Mouse (Mus musculus): Measurements from ENCODE around the gene Tmed4. TPM values are rescaled to one million over a fixed set of nuclear protein-coding genes. Genes with fewer than 3 reads are reported as not detected.
"Not testable (repeated sequence)": the region's sequence is repeated elsewhere in the genome, so short reads cannot be mapped to it uniquely, and the experiment has no call there.

The Tmed4 gene
- polyA plus RNA-seq, 1 experiment from 2014 or later: 165 TPM

DNA sequence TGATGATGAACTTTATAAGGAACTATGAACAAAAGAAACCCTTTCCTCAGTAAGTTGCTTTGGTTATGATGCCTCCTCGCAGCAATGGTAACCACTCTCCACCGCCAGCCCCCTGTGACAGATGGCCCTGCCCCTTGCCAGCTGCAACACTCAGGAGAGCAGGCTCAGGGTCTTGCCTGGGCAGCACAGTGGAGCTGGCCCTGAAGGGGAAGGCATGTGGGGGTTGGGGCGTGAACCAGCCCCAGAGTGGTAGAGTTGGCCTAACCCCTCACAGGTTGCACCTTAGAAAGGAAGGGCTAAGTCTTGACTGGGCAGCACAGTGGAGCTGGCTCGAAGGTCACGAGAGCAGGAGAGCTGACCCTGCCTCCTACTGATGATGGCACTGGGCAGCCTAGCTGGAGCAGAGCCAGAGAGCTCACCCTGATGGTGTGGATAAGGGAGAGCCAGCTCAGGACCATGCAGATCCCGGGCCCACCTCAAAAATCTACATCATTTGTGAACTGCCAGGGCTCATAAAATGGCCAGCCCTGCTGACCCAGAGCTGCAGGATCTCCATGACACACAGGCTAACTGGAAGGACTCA, 18.1 kb downstream of the Tmed4 start:
- Histone ChIP-seq H3K27me3 (replicated peaks; ENCODE audit: control insufficient read depth, insufficient read depth, low read length) (no peaks in the 10 kb centered on the region), H3K4me1 (ENCODE audit: control insufficient read depth, insufficient read depth, low read length) (peaks cover 20% of the 10 kb centered on the region), H3K4me2 (ENCODE audit: low read depth, low read length) (no peak overlapping the region), H3K9me3 (ENCODE audit: control insufficient read depth, low read length) (no peaks in the 10 kb centered on the region), H3K36me3 (ENCODE audit: control insufficient read depth, insufficient read depth, low read length) (peaks cover 14% of the 10 kb centered on the region), H3K27ac (ENCODE audit: low read length) (no peak overlapping the region), H3K9ac (ENCODE audit: low read depth, low read length) (no peak overlapping the region), H3K4me3 (ENCODE audit: low read length) (no peak overlapping the region)
- no peak for ATAC-seq
- WGBS: 60% methylated on average over 6 of the region's 6 CpGs

DNA sequence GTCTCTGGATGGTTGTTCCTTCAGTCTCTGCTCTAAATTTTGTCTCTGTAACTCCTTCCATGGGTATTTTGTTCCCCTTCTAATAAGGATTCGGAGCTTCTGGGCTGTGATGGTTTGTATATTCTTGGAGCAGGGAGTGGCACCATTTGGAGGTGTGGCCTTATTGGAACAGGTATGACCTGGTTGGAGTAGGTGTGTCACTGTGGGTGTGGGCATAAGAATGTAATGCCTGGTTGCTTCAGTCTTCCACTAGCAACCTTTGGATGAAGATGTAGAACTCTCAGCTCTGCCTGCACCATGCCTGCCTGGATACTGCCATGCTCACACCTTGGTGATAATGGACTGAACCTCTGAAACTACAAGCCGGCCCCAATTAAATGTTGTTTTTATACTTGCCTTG, 20.1 kb downstream of the Tmed4 start:
- peaks cover 20% of the 10 kb centered on the region for H3K4me1 ChIP-seq (ENCODE audit: control insufficient read depth, insufficient read depth, low read length)
- H3K36me3 ChIP-seq (ENCODE audit: control insufficient read depth, insufficient read depth, low read length); H3K27me3 ChIP-seq (replicated peaks; ENCODE audit: control insufficient read depth, insufficient read depth, low read length); H3K4me3 ChIP-seq (ENCODE audit: low read length); H3K9ac ChIP-seq (ENCODE audit: low read depth, low read length); H3K4me2 ChIP-seq (ENCODE audit: low read depth, low read length); H3K9me3 ChIP-seq (ENCODE audit: control insufficient read depth, low read length); ATAC-seq; H3K27ac ChIP-seq (ENCODE audit: low read length): not testable (repeated sequence)
- WGBS: 80% methylated on average over 2 of the region's 2 CpGs

DNA sequence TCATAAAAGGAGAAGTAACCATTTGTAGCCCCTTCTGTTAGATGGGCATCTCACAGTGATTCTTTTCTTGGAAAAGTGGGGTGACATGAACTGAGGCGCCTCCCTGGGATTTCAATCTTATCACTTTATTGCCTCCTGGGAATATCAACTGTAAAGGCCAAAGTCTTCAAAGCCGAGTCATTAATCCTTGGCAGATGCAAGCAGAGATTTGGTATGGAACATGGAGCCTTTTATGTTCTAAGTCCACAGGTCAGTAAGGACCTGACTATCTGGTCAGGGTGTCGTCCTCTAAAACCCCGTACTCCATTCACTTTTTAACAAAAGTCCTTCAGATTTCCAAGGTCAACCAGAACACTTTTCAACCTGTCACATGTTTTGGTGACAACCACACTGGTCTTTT, 21.8 kb downstream of the Tmed4 start:
- H3K36me3 ChIP-seq (ENCODE audit: control insufficient read depth, insufficient read depth, low read length): no peaks in the 10 kb centered on the region
- ATAC-seq: peak; percentile 60
- peaks cover 20% of the 10 kb centered on the region for H3K4me1 ChIP-seq (ENCODE audit: control insufficient read depth, insufficient read depth, low read length)
- no peak overlapping the region for H3K4me2 ChIP-seq (ENCODE audit: low read depth, low read length)
- H3K27me3 ChIP-seq (replicated peaks; ENCODE audit: control insufficient read depth, insufficient read depth, low read length): no peaks in the 10 kb centered on the region
- H3K4me3 ChIP-seq (ENCODE audit: low read length): no peak overlapping the region
- 69% methylated on average over 4 of the region's 4 CpGs for WGBS
- H3K27ac ChIP-seq (ENCODE audit: low read length): peak overlapping the region; percentile 39; the same call in 1 of the 2 replicates
- no peaks in the 10 kb centered on the region for H3K9me3 ChIP-seq (ENCODE audit: control insufficient read depth, low read length)
- no peak overlapping the region for H3K9ac ChIP-seq (ENCODE audit: low read depth, low read length)

DNA sequence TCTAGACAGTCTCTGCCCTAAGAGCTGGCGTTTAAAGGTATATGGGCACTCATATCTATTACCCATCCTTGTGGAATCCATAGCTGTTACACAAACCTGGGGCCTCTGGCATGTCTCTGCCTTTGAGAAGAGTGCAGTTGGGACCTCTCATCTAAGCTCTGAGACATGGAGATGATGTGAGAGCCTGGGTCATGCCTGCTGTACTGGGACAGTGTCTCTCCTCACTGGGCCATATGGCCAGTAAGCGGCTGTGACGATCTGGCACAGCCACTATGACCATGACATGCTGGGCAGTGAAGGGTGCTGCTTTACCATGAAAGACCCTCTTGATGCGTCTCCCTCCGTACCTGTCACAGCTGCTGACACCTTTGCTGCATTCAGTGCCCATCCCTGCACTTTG, 22.4 kb downstream of the Tmed4 start:
- peak; percentile 28 for ATAC-seq
- Histone ChIP-seq H3K4me3 (ENCODE audit: low read length) (no peak overlapping the region), H3K27me3 (replicated peaks; ENCODE audit: control insufficient read depth, insufficient read depth, low read length) (no peaks in the 10 kb centered on the region), H3K4me1 (ENCODE audit: control insufficient read depth, insufficient read depth, low read length) (peaks cover 20% of the 10 kb centered on the region), H3K9me3 (ENCODE audit: control insufficient read depth, low read length) (no peaks in the 10 kb centered on the region), H3K4me2 (ENCODE audit: low read depth, low read length) (no peak overlapping the region), H3K36me3 (ENCODE audit: control insufficient read depth, insufficient read depth, low read length) (no peaks in the 10 kb centered on the region), H3K27ac (ENCODE audit: low read length) (no peak overlapping the region; the same call in 1 of the 2 replicates), H3K9ac (ENCODE audit: low read depth, low read length) (no peak overlapping the region)
- 85% methylated on average over 5 of the region's 5 CpGs for WGBS

DNA sequence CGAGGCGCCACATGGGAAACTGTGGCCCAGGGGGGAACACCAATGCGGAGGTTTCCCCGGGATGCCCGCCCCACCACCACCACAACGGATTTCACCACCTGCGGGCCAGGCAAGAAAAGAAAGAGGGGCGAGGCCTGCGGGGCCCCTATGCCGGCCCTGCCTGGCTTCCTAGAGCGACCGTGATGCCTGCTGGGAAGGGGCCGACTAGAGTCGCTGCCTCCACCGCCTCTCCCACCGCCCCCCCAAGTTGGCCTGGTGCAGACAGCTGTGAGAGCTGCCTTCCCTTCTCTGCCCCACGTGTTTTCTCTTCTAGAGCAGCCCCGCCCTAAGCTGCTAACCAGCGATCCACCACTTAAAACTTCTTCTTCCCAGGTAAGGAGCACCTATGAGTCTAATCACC, 30.0 kb downstream of the Tmed4 start:
- H3K4me2 ChIP-seq (ENCODE audit: low read depth, low read length): no peak overlapping the region

DNA sequence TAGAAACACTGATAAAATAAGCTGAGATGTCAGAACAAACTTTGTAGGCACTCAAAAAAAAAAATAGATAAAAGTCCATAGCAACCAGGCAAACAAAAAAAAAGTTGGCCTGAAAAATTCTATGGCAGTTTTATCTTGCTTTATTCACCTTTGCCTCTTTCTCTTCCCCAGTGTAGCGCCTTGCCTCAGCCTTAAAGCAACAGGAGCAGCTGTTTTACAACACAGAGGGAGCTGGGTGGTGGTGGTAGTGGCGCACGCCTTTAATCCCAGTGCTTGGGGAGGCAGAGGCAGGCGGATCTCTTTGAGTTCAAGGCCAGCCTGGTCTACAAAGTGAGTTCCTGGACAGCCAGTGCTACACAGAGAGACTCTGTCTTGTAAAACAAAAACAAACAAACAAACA, 41.6 kb downstream of the Tmed4 start:
- H3K27me3 ChIP-seq (replicated peaks; ENCODE audit: control insufficient read depth, insufficient read depth, low read length): no peaks in the 10 kb centered on the region
- WGBS: 79% methylated on average over 4 of the region's 4 CpGs
- H3K9ac ChIP-seq (ENCODE audit: low read depth, low read length): no peak overlapping the region
- no peak overlapping the region for H3K4me2 ChIP-seq (ENCODE audit: low read depth, low read length)
- H3K36me3 ChIP-seq (ENCODE audit: control insufficient read depth, insufficient read depth, low read length): no peaks in the 10 kb centered on the region
- no peak overlapping the region for H3K4me3 ChIP-seq (ENCODE audit: low read length)
- no peaks in the 10 kb centered on the region; the same call in 1 of the 2 replicates for H3K4me1 ChIP-seq (ENCODE audit: control insufficient read depth, insufficient read depth, low read length)
- 0 out of 2 replicates have a peak, but pooled peaks have one; percentile 32 for ATAC-seq
- no peak overlapping the region for H3K27ac ChIP-seq (ENCODE audit: low read length)
- H3K9me3 ChIP-seq (ENCODE audit: control insufficient read depth, low read length): peaks cover 5% of the 10 kb centered on the region; the same call in 1 of the 2 replicates

More for the DNA sequence above, 30.0 kb downstream of the Tmed4 start:
- Histone ChIP-seq H3K9me3 (ENCODE audit: control insufficient read depth, low read length) (no peaks in the 10 kb centered on the region), H3K4me3 (ENCODE audit: low read length) (no peak overlapping the region), H3K4me1 (ENCODE audit: control insufficient read depth, insufficient read depth, low read length) (no peaks in the 10 kb centered on the region), H3K27ac (ENCODE audit: low read length) (no peak overlapping the region), H3K36me3 (ENCODE audit: control insufficient read depth, insufficient read depth, low read length) (no peaks in the 10 kb centered on the region), H3K27me3 (replicated peaks; ENCODE audit: control insufficient read depth, insufficient read depth, low read length) (no peaks in the 10 kb centered on the region), H3K9ac (ENCODE audit: low read depth, low read length) (no peak overlapping the region)
- 55% methylated on average over 19 of the region's 19 CpGs for WGBS
- no peak for ATAC-seq

DNA sequence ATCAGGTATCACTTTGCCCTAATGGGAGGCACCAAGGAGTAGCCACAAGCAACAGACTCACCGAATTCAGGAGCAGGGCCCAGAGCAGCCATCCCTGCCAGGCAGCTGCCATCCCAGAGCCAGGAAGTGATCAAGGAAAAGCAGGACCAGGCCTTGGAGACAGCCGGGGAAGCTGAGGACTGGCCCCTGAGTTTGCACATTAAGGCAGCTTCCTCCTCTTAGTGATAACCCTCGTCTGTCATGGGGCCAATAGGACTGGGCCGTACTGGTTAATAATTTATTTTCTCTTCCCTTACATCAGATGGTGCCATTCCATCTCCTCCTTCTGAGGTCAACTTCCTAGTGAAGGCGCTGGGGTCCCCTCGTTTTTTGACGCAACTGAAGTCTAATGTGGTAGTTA, 44.7 kb downstream of the Tmed4 start, which contains the start of gene Npc1l1:
Gene Npc1l1, minus strand, starts transcription at position 132 of the 400 bp plus-strand sequence.
- Histone ChIP-seq H3K4me1 (ENCODE audit: control insufficient read depth, insufficient read depth, low read length) (no peaks in the 10 kb centered on the region; the same call in 1 of the 2 replicates), H3K9me3 (ENCODE audit: control insufficient read depth, low read length) (peaks cover 2% of the 10 kb centered on the region; the same call in 1 of the 2 replicates), H3K27ac (ENCODE audit: low read length) (peak within 1 kb of the TSS; percentile 62; the same call in 1 of the 2 replicates), H3K4me3 (ENCODE audit: low read length) (peak within 1 kb of the TSS; percentile 36), H3K9ac (ENCODE audit: low read depth, low read length) (peak within 1 kb of the TSS; percentile 12), H3K36me3 (ENCODE audit: control insufficient read depth, insufficient read depth, low read length) (no peaks in the 10 kb centered on the region), H3K4me2 (ENCODE audit: low read depth, low read length) (peak within 1 kb of the TSS; percentile 39), H3K27me3 (replicated peaks; ENCODE audit: control insufficient read depth, insufficient read depth, low read length) (no peaks in the 10 kb centered on the region; the same call in 1 of the 2 replicates)
- WGBS: 60% methylated on average over 7 of the region's 7 CpGs
- peak; percentile 83 for ATAC-seq

DNA sequence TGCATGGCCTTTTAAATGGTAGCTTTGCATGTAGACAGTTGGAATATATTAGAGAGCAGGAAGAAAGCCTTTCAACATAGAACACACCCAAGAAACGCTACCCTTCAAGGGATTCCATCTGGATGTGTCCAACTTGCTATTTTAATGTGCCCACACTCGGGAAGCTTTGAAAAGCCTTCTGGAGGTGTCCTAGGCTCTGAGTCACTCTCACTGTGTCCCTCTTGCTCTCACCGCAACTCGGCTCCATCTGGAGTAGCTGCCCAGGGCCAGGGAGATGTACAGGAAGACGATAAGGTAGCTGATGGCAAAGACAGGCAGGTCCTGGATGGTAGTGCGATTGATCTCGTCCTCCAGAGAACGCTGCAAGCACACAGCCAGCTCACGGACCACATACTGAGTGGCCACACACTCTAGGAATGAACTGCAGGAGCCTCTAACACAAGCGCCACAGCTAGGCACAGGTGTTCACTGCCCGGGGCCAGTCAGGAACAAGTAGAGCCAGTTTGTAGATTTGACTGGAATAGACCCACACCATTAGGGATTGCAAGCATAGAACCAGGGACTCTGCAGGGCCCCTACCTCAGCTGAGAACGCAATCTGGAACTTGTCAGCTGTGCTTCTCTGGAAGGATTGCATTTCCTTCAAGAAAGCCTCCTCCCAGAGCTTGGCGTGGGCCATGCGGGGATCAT, 50.0 kb downstream of the Tmed4 start:
- WGBS: 76% methylated on average over 14 of the region's 14 CpGs
- no peaks in the 10 kb centered on the region for H3K4me1 ChIP-seq (ENCODE audit: control insufficient read depth, insufficient read depth, low read length)

DNA sequence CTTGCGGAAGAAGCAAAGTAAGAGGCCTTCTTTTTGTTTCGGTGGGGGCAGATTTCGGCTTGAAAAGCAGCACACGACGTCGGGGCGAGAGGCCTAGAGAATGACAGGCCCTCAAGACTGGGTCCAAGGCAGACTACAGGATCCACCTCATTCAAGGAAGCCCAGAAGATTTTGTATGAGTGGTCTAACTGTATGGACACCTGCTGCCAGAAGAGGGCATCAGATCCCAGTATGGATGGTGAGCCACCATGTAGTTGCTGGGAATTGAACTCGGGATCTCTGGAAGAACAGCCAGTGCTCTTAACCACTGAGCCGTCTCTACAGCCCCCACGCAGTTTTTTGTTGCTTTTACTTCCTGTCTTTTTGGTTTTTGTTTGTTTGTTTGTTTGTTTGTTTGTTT, 52.5 kb downstream of the Tmed4 start:
- Histone ChIP-seq H3K36me3 (ENCODE audit: control insufficient read depth, insufficient read depth, low read length) (no peaks in the 10 kb centered on the region), H3K4me2 (ENCODE audit: low read depth, low read length) (no peak overlapping the region), H3K9ac (ENCODE audit: low read depth, low read length) (no peak overlapping the region), H3K4me3 (ENCODE audit: low read length) (no peak overlapping the region), H3K9me3 (ENCODE audit: control insufficient read depth, low read length) (no peaks in the 10 kb centered on the region), H3K27ac (ENCODE audit: low read length) (no peak overlapping the region), H3K4me1 (ENCODE audit: control insufficient read depth, insufficient read depth, low read length) (no peaks in the 10 kb centered on the region), H3K27me3 (replicated peaks; ENCODE audit: control insufficient read depth, insufficient read depth, low read length) (no peaks in the 10 kb centered on the region; the same call in 1 of the 2 replicates)
- WGBS: 94% methylated on average over 10 of the region's 10 CpGs
- ATAC-seq: no peak

More for the DNA sequence above, 50.0 kb downstream of the Tmed4 start:
- ATAC-seq: no peak
- H3K27ac ChIP-seq (ENCODE audit: low read length): no peak overlapping the region
- no peaks in the 10 kb centered on the region; the same call in 1 of the 2 replicates for H3K27me3 ChIP-seq (replicated peaks; ENCODE audit: control insufficient read depth, insufficient read depth, low read length)
- H3K9me3 ChIP-seq (ENCODE audit: control insufficient read depth, low read length): no peaks in the 10 kb centered on the region
- H3K4me2 ChIP-seq (ENCODE audit: low read depth, low read length): no peak overlapping the region
- no peaks in the 10 kb centered on the region for H3K36me3 ChIP-seq (ENCODE audit: control insufficient read depth, insufficient read depth, low read length)
- no peak overlapping the region for H3K9ac ChIP-seq (ENCODE audit: low read depth, low read length)
- H3K4me3 ChIP-seq (ENCODE audit: low read length): no peak overlapping the region
